Mouse (Mus musculus): Measurements from ENCODE around the gene Wfdc3.

Wfdc3 gene

DNA sequence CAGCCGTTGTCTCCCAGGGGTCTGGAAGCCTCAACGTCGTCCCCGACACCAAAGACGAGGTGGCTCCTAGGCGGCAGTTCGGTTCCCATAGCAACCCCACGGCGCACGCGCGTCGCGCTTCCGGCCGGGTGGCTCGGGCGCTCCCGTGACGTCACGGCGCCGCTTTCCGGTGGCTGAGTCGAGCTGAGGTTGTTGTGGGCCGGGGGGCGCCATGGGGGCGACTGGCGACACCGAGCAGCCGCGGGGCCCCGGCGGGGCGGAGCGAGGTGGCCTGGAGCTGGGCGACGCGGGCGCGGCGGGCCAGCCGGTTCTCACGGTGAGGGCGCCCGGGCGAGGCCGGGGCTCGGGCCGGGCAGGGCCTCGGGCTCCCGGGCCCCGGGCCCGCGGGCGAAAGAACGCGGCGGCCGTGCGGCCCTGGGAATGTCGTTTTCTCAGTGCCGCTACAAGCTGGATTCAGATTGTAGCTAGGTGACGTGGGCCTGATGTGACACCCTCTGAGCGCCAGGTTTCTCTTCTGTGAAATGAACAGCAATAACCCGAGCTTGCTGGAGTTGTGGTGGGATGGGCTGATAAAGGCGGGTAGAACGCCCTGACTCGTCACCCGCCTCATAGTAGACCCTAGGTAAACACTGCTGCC is at the start of gene Wfdc3, which contains the start of gene Dnttip1:
Gene Wfdc3 (minus strand): TSS at position 89 of the 637 bp plus-strand sequence.
Gene Dnttip1 (plus strand): TSS at position 141 of the 637 bp plus-strand sequence.
- CTCF ChIA-PET = interaction anchor here (0.8 kb wide), 1 partner anchor 15 kb away, joined by 4 read pairs; no protein-coding TSS in a partner anchor

- CTCF ChIA-PET = interaction anchor here (0.6 to 1.6 kb wide), 9 partner anchors 9 to 351 kb away, joined by 3 to 8 read pairs (median 3); partner anchors contain the start of genes Acot8, Sdc4, Snx21 and Zswim3
Measured at GRCm38 (mm10) chr2:164794293-164794692, 48.6 kb upstream of the Wfdc3 start.

GRCm38 (mm10) chr2:164793772-164794171 is 48.0 kb upstream of the Wfdc3 start:
- CTCF ChIA-PET = interaction anchor here (0.6 to 1.6 kb wide), 7 partner anchors 8 to 350 kb away, joined by 3 to 8 read pairs (median 3); partner anchors contain the start of genes Acot8, Sdc4, Snx21 and Zswim3

GRCm38 (mm10) chr2:164793236-164793635 is 47.5 kb upstream of the Wfdc3 start:
- CTCF ChIA-PET = interaction anchor here (0.6 to 1.6 kb wide), 4 partner anchors 8 to 42 kb away, joined by 3 to 4 read pairs (median 4); partner anchors contain the start of genes Acot8, Snx21 and Zswim3

DNA sequence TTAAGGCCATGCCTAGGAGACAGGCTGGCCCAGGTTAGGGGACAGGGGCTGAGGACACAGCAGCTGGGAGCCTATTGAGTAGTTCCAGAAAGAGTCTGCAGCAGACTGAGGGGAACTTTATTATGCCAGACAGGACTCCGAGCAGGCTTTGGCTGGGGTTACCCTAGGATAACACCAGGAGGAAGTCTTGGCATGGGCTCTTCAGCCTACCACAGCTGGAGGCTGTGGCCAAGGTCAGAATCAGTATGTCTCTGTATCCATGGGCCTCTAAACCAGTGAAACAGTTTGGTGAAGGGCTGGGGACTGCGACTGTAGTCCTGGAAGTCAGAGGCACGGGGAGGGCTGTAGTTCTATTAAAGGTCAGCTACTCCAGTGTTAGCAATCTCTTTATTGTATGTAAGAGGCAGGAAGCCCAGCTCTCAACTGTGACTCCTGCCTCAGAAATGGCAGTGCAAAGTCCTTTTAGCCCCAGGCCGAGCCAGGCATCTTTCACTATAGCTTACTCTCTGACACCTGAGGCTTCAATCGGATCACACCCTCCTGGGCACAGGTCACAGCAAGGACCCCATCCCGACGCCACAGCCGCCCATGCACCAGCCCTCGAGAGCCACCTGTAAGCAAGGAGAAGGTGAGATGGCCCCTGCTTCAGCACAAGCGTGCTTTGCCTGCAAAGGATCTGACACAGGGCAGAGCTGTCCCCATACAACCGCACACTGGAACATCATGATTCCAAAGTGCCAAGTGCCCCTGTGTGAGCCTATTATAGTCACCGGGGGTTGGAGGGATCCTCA is 46.9 kb upstream of the Wfdc3 start:
- CTCF ChIA-PET = interaction anchor here (1.6 kb wide), 1 partner anchor 11 kb away, joined by 3 read pairs; no protein-coding TSS in a partner anchor

DNA sequence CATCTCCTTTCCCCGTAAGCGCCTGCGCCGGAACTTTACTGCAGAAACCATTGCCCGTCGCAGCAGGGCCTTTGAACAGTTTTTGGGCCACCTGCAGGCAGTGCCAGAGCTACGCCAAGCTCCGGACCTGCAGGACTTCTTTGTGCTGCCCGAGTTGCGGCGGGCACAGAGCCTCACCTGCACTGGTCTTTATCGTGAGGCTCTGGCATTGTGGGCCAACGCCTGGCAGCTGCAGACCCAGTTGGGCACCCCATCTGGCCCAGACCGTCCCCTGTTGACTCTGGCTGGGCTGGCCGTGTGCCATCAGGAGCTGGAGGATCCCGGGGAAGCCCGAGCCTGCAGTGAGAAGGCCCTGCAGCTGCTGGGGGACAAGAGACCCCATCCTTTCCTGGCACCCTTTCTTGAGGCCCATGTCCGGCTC is 46.1 kb upstream of the Wfdc3 start:
- CTCF ChIA-PET = no interaction called here

- CTCF ChIA-PET = interaction anchor here (0.7 kb wide), 1 partner anchor 9 kb away, joined by 6 read pairs; no protein-coding TSS in a partner anchor
Measured at GRCm38 (mm10) chr2:164790451-164790850, 44.7 kb upstream of the Wfdc3 start.

DNA sequence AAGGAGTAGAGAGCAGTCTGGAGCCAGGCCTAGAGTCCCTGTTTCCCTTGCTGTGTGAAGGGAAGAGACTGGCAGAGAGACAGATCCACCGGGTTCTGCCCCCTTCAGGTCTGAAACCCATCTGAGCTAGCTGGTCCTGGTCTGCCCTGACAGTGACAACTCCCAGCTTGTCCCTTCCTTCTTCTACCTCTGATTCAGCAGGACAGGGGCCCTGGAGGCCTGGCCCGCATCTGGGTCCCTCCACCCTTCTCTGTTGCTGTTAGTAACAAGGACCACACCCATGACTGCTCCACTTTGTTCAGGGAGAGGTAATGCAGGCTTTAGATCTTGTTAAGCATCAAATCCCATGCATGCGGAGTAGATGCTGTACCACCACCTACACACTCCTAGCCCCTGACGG is 42.7 kb upstream of the Wfdc3 start:
- CTCF ChIA-PET = interaction anchor here (0.5 kb wide), 1 partner anchor 118 kb away, joined by 3 read pairs; no protein-coding TSS in a partner anchor

DNA sequence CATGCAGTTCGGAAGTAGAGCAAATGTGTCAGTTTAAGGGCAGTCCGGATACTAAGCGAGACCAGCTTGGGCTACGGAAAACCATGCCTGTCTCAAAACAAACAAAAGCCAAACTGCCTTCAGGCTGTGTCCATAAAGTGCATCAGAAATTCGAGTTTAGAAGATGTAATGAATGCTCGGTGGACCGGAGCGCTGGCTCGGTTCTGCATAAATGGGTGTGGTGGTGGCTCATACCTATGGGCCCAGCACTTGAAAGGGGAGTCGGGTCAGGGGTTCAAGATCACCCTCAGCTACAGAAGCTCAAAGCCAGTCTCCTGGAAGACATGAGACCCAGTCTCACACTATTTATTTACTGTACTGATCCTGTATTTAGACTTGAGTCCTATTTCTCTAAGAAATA is 42.0 kb upstream of the Wfdc3 start:
- CTCF ChIA-PET = no interaction called here

- CTCF ChIA-PET = no interaction called here
Measured at GRCm38 (mm10) chr2:164787032-164787431, 41.3 kb upstream of the Wfdc3 start.

DNA sequence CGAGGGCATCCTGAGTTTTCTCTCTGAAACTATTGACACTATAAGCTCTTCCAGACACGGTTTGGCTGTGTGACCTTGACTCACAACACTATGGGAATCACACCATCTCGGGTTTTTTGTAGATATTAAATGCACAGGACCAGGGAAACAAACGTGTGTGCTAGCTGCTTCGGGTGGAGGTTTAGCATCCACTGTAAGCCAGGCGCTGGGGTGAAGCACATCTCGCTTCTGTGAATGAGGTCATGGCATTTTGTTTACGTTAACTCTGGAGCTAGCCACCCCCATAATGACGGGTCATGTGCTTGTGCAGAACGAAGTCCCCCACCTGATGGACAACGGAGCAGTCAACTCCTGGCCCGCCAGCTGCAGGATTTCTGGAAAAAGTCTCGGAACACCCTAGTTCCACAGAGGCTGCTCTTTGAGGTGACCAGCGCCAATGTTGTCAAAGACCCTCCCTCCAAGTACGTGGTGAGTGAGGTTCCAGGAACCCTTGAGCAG is 40.7 kb upstream of the Wfdc3 start:
- CTCF ChIA-PET = interaction anchor here (0.5 kb wide), 1 partner anchor 151 kb away, joined by 3 read pairs; no protein-coding TSS in a partner anchor

- CTCF ChIA-PET = interaction anchor here (0.5 to 1.1 kb wide), 3 partner anchors 8 to 152 kb away, joined by 3 to 4 read pairs (median 3); no protein-coding TSS in a partner anchor
Measured at GRCm38 (mm10) chr2:164785481-164786387, 40.0 kb upstream of the Wfdc3 start, which contains the start of gene Snx21. Snx21 (plus strand) TSS chr2:164785823.

DNA sequence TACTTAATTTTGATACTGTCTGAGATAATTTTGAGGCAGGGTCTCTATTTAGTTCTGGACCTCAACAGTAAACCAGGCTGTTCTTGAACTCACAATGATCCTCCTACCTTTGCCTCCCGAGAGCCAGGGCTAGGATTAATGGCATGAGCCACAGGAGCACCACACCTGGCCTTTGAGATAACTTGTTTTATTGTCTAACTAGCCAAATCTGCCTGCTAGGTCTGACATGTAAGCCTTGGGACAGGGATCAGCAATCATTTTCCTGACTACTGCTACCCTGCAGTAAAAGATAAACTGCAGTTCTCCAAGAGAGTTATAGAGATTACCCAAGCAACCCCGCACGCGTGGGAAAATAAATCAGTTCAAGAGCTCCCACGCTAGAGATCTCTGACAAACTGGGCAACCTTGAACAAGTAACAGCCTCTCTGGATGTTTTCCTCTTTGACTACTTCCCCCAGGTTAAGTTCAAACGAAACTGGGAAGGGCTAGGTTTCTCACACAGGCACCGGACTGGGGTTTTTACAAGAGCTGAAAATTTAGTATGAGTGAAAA is 39.2 kb upstream of the Wfdc3 start:
- CTCF ChIA-PET = interaction anchor here (1.0 to 1.1 kb wide), 2 partner anchors 9 to 12 kb away, joined by 3 to 4 read pairs; no protein-coding TSS in a partner anchor

- CTCF ChIA-PET = interaction anchor here (0.8 to 1.0 kb wide), 2 partner anchors 14 to 17 kb away, joined by 3 to 6 read pairs; no protein-coding TSS in a partner anchor
Measured at GRCm38 (mm10) chr2:164783926-164784581, 38.3 kb upstream of the Wfdc3 start.

DNA sequence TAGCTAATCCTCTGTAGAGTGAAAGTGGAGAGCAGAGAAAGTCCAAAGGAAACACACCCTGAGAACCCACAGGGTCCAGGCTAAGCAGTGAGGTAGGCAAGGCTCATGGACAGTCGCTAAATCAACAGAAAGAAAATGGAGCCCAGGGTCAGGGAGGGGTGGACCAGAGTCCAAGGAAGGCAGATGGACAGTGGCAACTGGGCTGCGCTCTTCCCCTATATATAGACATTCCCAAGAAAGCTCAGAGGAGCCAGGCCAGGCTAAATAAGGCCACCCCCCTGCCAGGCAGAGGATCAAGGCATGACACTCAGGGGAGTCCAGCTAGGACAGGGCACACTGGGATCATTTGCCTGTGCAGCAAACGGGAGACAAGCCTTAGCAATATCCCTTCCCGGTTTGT is 36.1 kb upstream of the Wfdc3 start:
- CTCF ChIA-PET = interaction anchor here (0.6 to 1.0 kb wide), 3 partner anchors 8 to 785 kb away, joined by 3 to 18 read pairs (median 6); no protein-coding TSS in a partner anchor

DNA sequence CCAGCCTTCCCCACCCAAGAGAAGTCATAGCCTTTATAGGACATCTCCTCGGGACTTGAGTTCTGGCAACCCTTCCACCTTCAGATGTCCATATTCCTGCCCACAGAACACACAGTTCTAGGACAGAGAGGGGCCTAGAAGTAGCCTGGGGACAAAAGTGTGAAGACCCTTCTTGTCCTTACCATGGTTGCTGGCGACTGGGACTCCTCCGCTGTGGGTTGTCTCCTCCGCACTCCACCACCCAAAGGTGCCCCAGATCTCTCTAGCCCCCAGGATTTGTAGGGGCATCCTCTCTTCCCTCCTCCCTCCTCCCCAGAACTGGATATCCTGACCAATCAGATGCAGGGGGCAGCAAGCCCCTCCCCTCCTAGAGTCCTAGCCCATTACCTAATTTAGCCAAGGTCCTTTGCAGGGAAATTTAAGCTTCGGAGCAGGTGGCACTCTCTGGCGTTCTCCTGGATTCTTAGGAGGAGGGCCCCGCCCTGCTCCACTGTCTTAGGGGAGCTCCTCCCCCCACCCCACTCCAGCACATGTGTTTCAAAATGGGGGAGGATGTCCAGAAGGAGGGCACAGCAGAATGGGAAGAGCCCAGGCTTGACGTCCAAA is 33.9 kb upstream of the Wfdc3 start, which contains the start of gene Tnnc2:
Gene Tnnc2 (minus strand): TSS at position 487 of the 606 bp plus-strand sequence.
- CTCF ChIA-PET = no interaction called here

DNA sequence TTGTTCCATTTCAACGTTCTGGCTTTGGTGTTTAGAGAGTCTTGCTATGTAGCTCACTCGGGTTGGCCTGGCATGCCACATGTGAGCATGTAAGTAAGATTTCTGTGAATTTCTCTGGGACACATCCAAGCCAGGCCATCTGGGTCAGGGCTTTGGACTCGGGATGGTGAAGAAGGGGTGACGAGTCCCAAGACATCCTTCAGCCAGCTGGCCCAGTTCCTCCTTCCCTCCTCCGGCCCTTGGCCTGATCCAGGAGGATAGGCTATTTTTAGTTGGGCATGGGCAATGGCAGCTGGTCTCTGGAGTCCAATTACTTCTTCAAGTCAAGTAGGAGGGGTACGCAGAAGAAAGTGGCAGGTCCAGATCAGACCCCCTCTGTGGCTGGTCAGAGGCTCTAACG is 33.1 kb upstream of the Wfdc3 start:
- CTCF ChIA-PET = no interaction called here

DNA sequence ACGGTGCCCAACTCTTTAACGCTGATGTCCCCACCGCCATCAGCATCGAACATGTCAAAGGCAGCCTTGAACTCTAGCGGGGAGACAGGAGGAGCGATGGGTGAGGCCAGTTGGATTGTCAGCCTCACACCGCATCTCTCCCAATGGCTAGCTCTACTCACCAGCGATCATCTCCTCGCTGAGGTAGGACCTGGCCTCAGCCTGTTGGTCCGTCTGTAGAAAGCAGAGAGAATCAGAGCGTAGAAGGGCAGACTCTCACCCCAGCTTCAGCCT is 32.2 kb upstream of the Wfdc3 start:
- CTCF ChIA-PET = no interaction called here

DNA sequence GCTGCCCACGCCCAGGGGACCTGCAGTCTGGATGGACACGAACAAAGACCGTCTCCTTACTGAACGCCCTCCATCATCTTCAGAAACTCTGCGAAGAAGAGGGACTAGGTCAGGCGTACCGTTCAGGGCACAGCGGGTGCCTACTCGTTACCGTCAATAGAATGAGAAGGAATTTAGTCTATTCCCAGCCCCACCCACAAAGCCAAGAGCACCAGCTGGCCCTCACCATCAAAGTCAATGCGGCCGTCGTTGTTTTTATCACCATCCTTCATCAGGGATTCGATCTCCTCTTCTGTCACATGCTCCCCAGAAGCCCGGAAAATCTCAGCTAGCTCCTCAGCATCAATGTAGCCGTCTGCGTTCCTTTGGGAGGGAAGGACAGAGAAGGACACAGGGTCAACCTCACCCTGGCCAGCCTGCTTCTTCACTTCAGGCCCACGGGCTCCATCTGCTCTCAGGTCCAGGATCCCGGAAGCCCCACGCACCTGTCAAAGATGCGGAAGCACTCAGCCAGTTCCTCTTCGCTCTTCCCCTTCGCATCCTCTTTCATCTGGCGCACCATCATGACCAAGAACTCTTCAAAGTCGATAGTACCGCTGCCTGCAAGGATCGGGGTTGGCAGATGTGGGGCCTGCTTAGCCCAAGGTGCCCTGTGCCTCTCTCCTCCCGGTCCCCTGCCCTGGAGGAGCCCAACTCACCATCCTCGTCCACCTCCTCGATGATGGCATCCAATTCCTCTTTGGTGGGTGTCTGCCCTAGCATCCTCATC is 31.7 kb upstream of the Wfdc3 start:
- CTCF ChIA-PET = no interaction called here

Measured in spleen, embryonic (tissue).